Mouse (Mus musculus) ES-E14 (cell line): ENCODE measurements at regions not wholly inside any gene's neighbourhood (a gene's known extent, or its start where the extent isn't known, plus 50 kb on each side); places are given as distances from the start of the nearest gene placed in this dataset.

Experiments used
- MAFK ChIP-seq: IDR thresholded peaks from 2 replicates; pipeline ENCODE4 v1.6.1; 2014; ENCODE audit warnings: mild to moderate bottlenecking, low read depth, low read length, inconsistent platforms; ENCODE audit not compliant: insufficient read depth
- ZC3H11A ChIP-seq: IDR thresholded peaks from 2 replicates; pipeline ENCODE4 v1.6.1; 2012; ENCODE audit warnings: low read depth, mild to moderate bottlenecking, inconsistent platforms, low read length, borderline replicate concordance
- ZNF384 ChIP-seq: IDR thresholded peaks from 2 replicates; pipeline ENCODE4 v1.6.1; 2012; ENCODE audit warnings: low read depth, low read length, inconsistent platforms

GRCm38 (mm10) chr1:48943126-48943525 is 1957.3 kb upstream of the Tmeff2 start:
- TF ChIP-seq ZNF384 (no peak), ZC3H11A (no peak), MAFK (no peak)
